Mouse (Mus musculus) frontal cortex, postnatal 36 days (tissue): ENCODE measurements around the gene Fbxw21.

Experiments used
- DNase-seq, 2 experiments: peaks; one replicate each; pipeline ENCODE4 v3.0.0; 2022; ENCODE audit warnings: low spot score in 2 of 2

Gene Fbxw21

GRCm38 (mm10) chr9:109111591-109111990 is 50.2 kb downstream of the Fbxw21 start:
- DNase-seq, result no peak

- DNase-seq, result no peak
Observed at GRCm38 (mm10) chr9:109111101-109111500, 50.7 kb downstream of the Fbxw21 start.

GRCm38 (mm10) chr9:109110240-109110639 is 51.6 kb downstream of the Fbxw21 start:
- DNase-seq, result no peak

GRCm38 (mm10) chr9:109107341-109107740 is 54.5 kb downstream of the Fbxw21 start:
- DNase-seq, result no peak

- DNase-seq, result no peak
Observed at GRCm38 (mm10) chr9:109105648-109106047, 56.2 kb downstream of the Fbxw21 start.

GRCm38 (mm10) chr9:109105011-109105410 is 56.8 kb downstream of the Fbxw21 start:
- peak in 1 of 2 experiments; percentile 49 for DNase-seq

- DNase-seq, result no peak
Observed at GRCm38 (mm10) chr9:109104083-109104482, 57.8 kb downstream of the Fbxw21 start.

- DNase-seq, result no peak
Observed at GRCm38 (mm10) chr9:109103250-109103649, 58.6 kb downstream of the Fbxw21 start.

- DNase-seq, result no peak
Observed at GRCm38 (mm10) chr9:109102541-109102940, 59.3 kb downstream of the Fbxw21 start.

GRCm38 (mm10) chr9:109101933-109102445 is 59.9 kb downstream of the Fbxw21 start:
- no peak for DNase-seq

- no peak for DNase-seq
Observed at GRCm38 (mm10) chr9:109100307-109100928, 61.4 kb downstream of the Fbxw21 start.

GRCm38 (mm10) chr9:109098969-109099368 is 62.9 kb downstream of the Fbxw21 start:
- DNase-seq, result peak in 1 of 2 experiments; percentile 37

GRCm38 (mm10) chr9:109098366-109098765 is 63.5 kb downstream of the Fbxw21 start:
- no peak for DNase-seq

GRCm38 (mm10) chr9:109097831-109098230 is 64.0 kb downstream of the Fbxw21 start:
- DNase-seq, result peak; percentile 75 to 76

- DNase-seq, result no peak
Observed at GRCm38 (mm10) chr9:109097291-109097690, 64.5 kb downstream of the Fbxw21 start.

GRCm38 (mm10) chr9:109096856-109097255 is 65.0 kb downstream of the Fbxw21 start:
- DNase-seq, result no peak

- DNase-seq, result peak in 1 of 2 experiments; percentile 33
Observed at GRCm38 (mm10) chr9:109096251-109096661, 65.6 kb downstream of the Fbxw21 start.

GRCm38 (mm10) chr9:109095137-109095982 is 66.5 kb downstream of the Fbxw21 start, which contains the start of gene Plxnb1:
Gene Plxnb1, plus strand, starts transcription at chr9:109095389.
- peak; percentile 60 to 67 for DNase-seq

- DNase-seq, result no peak
Observed at GRCm38 (mm10) chr9:109094553-109095136, 67.2 kb downstream of the Fbxw21 start.

- no peak for DNase-seq
Observed at GRCm38 (mm10) chr9:109093786-109094552, 67.9 kb downstream of the Fbxw21 start.

- no peak for DNase-seq
Observed at GRCm38 (mm10) chr9:109092799-109093198, 69.0 kb downstream of the Fbxw21 start.

- no peak for DNase-seq
Observed at GRCm38 (mm10) chr9:109091802-109092201, 70.0 kb downstream of the Fbxw21 start.
